Mouse (Mus musculus) C2C12 (cell line): ENCODE results near the gene Olfr485. TPM values are rescaled to one million over a fixed set of nuclear protein-coding genes. Genes with fewer than 3 reads are reported as not detected.

ENCODE experiments used
- H3K27me3 ChIP-seq: one replicate; pipeline ENCODE4 v1.6.1; 2011; ENCODE audit not compliant: control insufficient read depth, insufficient read depth, insufficient read length
- H3K36me3 ChIP-seq: one replicate; pipeline ENCODE4 v1.6.1; 2011; ENCODE audit not compliant: control insufficient read depth, insufficient read depth
- H3K4me3 ChIP-seq: one replicate; pipeline ENCODE4 v1.5.1; 2011; ENCODE audit warnings: mild to moderate bottlenecking, control low read depth; ENCODE audit not compliant: poor library complexity, insufficient read depth, severe bottlenecking
- H3K79me2 ChIP-seq: one replicate; pipeline ENCODE4 v1.6.1; 2011; ENCODE audit not compliant: control insufficient read depth, insufficient read depth
- H3K79me3 ChIP-seq: one replicate; pipeline ENCODE4 v1.6.1; 2011; ENCODE audit warnings: low read depth, control low read depth
- H3ac ChIP-seq: one replicate; pipeline ENCODE3; 2011; ENCODE audit warnings: low read depth; ENCODE audit not compliant: control insufficient read depth, insufficient read length
- CEBPB ChIP-seq: IDR thresholded peaks from one replicate; pipeline ENCODE4 v1.6.1; 2011; ENCODE audit warnings: low read depth, mild to moderate bottlenecking, control low read depth, moderate library complexity
- CTCF ChIP-seq: IDR thresholded peaks from one replicate; pipeline ENCODE4 v1.5.1; 2011; ENCODE audit not compliant: control insufficient read depth, insufficient read depth, insufficient read length
- FOSL1 ChIP-seq: IDR thresholded peaks from one replicate; pipeline ENCODE4 v1.8.0; 2011; ENCODE audit warnings: mild to moderate bottlenecking, low read length; ENCODE audit not compliant: poor library complexity, insufficient read depth, severe bottlenecking
- MAX ChIP-seq: IDR thresholded peaks from one replicate; pipeline ENCODE4 v1.6.1; 2011; ENCODE audit warnings: mild to moderate bottlenecking, control low read depth
- MYOD1 ChIP-seq: IDR thresholded peaks from one replicate; pipeline ENCODE4 v1.6.1; 2011; ENCODE audit warnings: low read depth; ENCODE audit not compliant: control insufficient read depth, insufficient read length
- MYOG ChIP-seq: IDR thresholded peaks from one replicate; pipeline ENCODE4 v1.6.1; 2011; ENCODE audit not compliant: control insufficient read depth, insufficient read length; ENCODE audit errors: extremely low read depth
- USF1 ChIP-seq: IDR thresholded peaks from one replicate; pipeline ENCODE4 v1.6.1; 2011; ENCODE audit warnings: low read depth, mild to moderate bottlenecking, control low read depth, moderate library complexity
- polyA plus RNA-seq: library from polyadenylated mRNA; unstranded; fragments of >200 nt; fragmentation: generic; extraction: Trizol; gene quantifications from one replicate; pipeline ENCODE4 v1.2.1, GENCODE M21; 2012; ENCODE audit warnings: missing spikeins

Olfr485 gene
- polyA plus RNA-seq, 1 experiment = not detected

- Histone ChIP-seq H3K79me2 (no peaks in the 10 kb centered on the region), H3K36me3 (no peaks in the 10 kb centered on the region), H3ac (no peak within 1 kb of the TSS), H3K79me3 (no peaks in the 10 kb centered on the region), H3K4me3 (no peak within 1 kb of the TSS), H3K27me3 (no peaks in the 10 kb centered on the region)
- TF ChIP-seq FOSL1 = no peak
- no peak for TF ChIP-seq USF1
- no peak for TF ChIP-seq MAX
- TF ChIP-seq MYOG = no peak
- no peak for TF ChIP-seq MYOD1
- no peak for TF ChIP-seq CEBPB
- TF ChIP-seq CTCF = no peak
Measured at GRCm38 (mm10) chr7:108127349-108127748, 32.3 kb downstream of the Olfr485 start, which contains the start of gene Olfr484. TSS of gene Olfr484 (minus strand) at chr7:108127449.

GRCm38 (mm10) chr7:108121416-108121815 is 38.3 kb downstream of the Olfr485 start:
- Histone ChIP-seq H3K27me3 (no peaks in the 10 kb centered on the region), H3K36me3 (no peaks in the 10 kb centered on the region), H3K79me3 (no peaks in the 10 kb centered on the region), H3ac (no peak overlapping the region), H3K79me2 (no peaks in the 10 kb centered on the region), H3K4me3 (no peak overlapping the region)
- TF ChIP-seq MYOD1 = no peak
- no peak for TF ChIP-seq CTCF
- no peak for TF ChIP-seq FOSL1
- no peak for TF ChIP-seq MAX
- TF ChIP-seq USF1 = no peak
- no peak for TF ChIP-seq MYOG
- TF ChIP-seq CEBPB = no peak

- Histone ChIP-seq H3K36me3 (no peaks in the 10 kb centered on the region), H3K79me2 (no peaks in the 10 kb centered on the region), H3K4me3 (no peak overlapping the region), H3ac (no peak overlapping the region), H3K27me3 (no peaks in the 10 kb centered on the region), H3K79me3 (no peaks in the 10 kb centered on the region)
- TF ChIP-seq MYOD1 = no peak
- TF ChIP-seq CEBPB = no peak
- no peak for TF ChIP-seq MYOG
- TF ChIP-seq USF1 = no peak
- TF ChIP-seq CTCF = no peak
- TF ChIP-seq FOSL1 = no peak
- no peak for TF ChIP-seq MAX
Measured at GRCm38 (mm10) chr7:108120681-108121080, 39.0 kb downstream of the Olfr485 start.

Other genes starting within 250 kb of the Olfr485 start
- not detected for gene Olfr473, start 229.4 kb downstream of the Olfr485 start, polyA plus RNA-seq
- not detected for gene Olfr474, start 205.2 kb downstream of the Olfr485 start, polyA plus RNA-seq
- gene Olfr476, start 195.1 kb downstream of the Olfr485 start, polyA plus RNA-seq = not detected
- gene Olfr477, start 173.2 kb downstream of the Olfr485 start, polyA plus RNA-seq = not detected
- not detected for gene Olfr478, start 125.9 kb downstream of the Olfr485 start, polyA plus RNA-seq
- gene Olfr479, start 109.2 kb downstream of the Olfr485 start, polyA plus RNA-seq = not detected
- not detected for gene Olfr480, start 92.5 kb downstream of the Olfr485 start, polyA plus RNA-seq
- gene Olfr481, start 80.0 kb downstream of the Olfr485 start, polyA plus RNA-seq = not detected
- gene Olfr482, start 62.3 kb downstream of the Olfr485 start, polyA plus RNA-seq = 0.01 TPM
- gene Olfr483, start 59.0 kb downstream of the Olfr485 start, polyA plus RNA-seq = not detected
- not detected for gene Olfr484, start 32.4 kb downstream of the Olfr485 start, polyA plus RNA-seq
- gene Olfr486, start 12.9 kb upstream of the Olfr485 start, polyA plus RNA-seq = not detected
- gene Olfr487, start 54.8 kb upstream of the Olfr485 start, polyA plus RNA-seq = not detected
- not detected for gene Olfr488, start 98.5 kb upstream of the Olfr485 start, polyA plus RNA-seq
- not detected for gene Olfr490, start 129.1 kb upstream of the Olfr485 start, polyA plus RNA-seq
- gene Olfr491, start 153.6 kb upstream of the Olfr485 start, polyA plus RNA-seq = not detected
- gene Olfr492, start 163.8 kb upstream of the Olfr485 start, polyA plus RNA-seq = not detected
- gene Olfr493, start 187.1 kb upstream of the Olfr485 start, polyA plus RNA-seq = not detected
- not detected for gene Olfr494, start 205.5 kb upstream of the Olfr485 start, polyA plus RNA-seq
- not detected for gene Olfr495, start 233.3 kb upstream of the Olfr485 start, polyA plus RNA-seq